Mouse (Mus musculus) neural tube, embryonic 11.5 days (tissue): ENCODE measurements around the gene Grk2. TPM values are rescaled to one million over a fixed set of nuclear protein-coding genes. Genes with fewer than 3 reads are reported as not detected.

Experiments used
- ATAC-seq: fragments of 200-750 bp; cut with Nextera tagmentation; 2 replicates; pipeline ENCODE4 v1.8.0; 2017; ENCODE audit warnings: moderate number of reproducible peaks, mild to moderate bottlenecking, moderate TSS enrichment, moderate library complexity; ENCODE audit not compliant: insufficient read depth, low FRiP score, low TSS enrichment
- DNase-seq: peaks from one replicate; pipeline ENCODE4 v3.0.0-alpha.2; 2015; ENCODE audit warnings: low spot score
- H3K27ac ChIP-seq: fragments of 300-500 bp; sonication (generic); 2 replicates; pipeline ENCODE4 v1.5.1; 2014; ENCODE audit warnings: low read depth, mild to moderate bottlenecking, low read length
- H3K27me3 ChIP-seq: fragments of 300-500 bp; sonication (generic); 2 replicates; pipeline ENCODE4 v1.6.1; 2014; ENCODE audit warnings: mild to moderate bottlenecking, low read length, mixed read lengths; ENCODE audit not compliant: control insufficient read depth, insufficient read depth
- H3K36me3 ChIP-seq: fragments of 300-500 bp; sonication (generic); 2 replicates; pipeline ENCODE4 v1.6.1; 2014; ENCODE audit warnings: mild to moderate bottlenecking, low read length, moderate library complexity, mixed read lengths; ENCODE audit not compliant: control insufficient read depth, insufficient read depth
- H3K4me1 ChIP-seq: fragments of 300-500 bp; sonication (generic); 2 replicates; pipeline ENCODE4 v1.6.1; 2014; ENCODE audit warnings: low read length, mixed read lengths; ENCODE audit not compliant: control insufficient read depth, insufficient read depth
- H3K4me2 ChIP-seq: fragments of 300-500 bp; sonication (generic); 2 replicates; pipeline ENCODE4 v1.6.1; 2014; ENCODE audit warnings: low read depth, mild to moderate bottlenecking, moderate library complexity
- H3K4me3 ChIP-seq: fragments of 300-500 bp; sonication (generic); 2 replicates; pipeline ENCODE4 v1.5.1; 2014; ENCODE audit warnings: low read depth, low read length
- H3K9ac ChIP-seq: fragments of 300-500 bp; sonication (generic); 2 replicates; pipeline ENCODE4 v1.6.1; 2014; ENCODE audit warnings: mild to moderate bottlenecking, low read length
- H3K9me3 ChIP-seq: fragments of 300-500 bp; sonication (generic); 2 replicates; pipeline ENCODE4 v1.6.1; 2016; ENCODE audit warnings: low read length; ENCODE audit not compliant: control insufficient read depth
- WGBS: fragments of 180-500 bp; shearing (Covaris S2); extraction: QIAGEN DNeasy Blood & Tissue Kit; methylation state at CpG from one replicate; pipeline ENCODE4 v1.1.7; 2014; 5-methylcytosine and 5-hydroxymethylcytosine counted together
- polyA plus RNA-seq: library from polyadenylated mRNA; unstranded; fragments of >200 nt; fragmentation: Nextera tagmentation; extraction: Ambion mirVana; gene quantifications from 2 replicates; pipeline ENCODE4 v1.2.1, GENCODE M21; 2014

The Grk2 gene
- polyA plus RNA-seq, 1 experiment from 2014 or later: 19.0 TPM

DNA sequence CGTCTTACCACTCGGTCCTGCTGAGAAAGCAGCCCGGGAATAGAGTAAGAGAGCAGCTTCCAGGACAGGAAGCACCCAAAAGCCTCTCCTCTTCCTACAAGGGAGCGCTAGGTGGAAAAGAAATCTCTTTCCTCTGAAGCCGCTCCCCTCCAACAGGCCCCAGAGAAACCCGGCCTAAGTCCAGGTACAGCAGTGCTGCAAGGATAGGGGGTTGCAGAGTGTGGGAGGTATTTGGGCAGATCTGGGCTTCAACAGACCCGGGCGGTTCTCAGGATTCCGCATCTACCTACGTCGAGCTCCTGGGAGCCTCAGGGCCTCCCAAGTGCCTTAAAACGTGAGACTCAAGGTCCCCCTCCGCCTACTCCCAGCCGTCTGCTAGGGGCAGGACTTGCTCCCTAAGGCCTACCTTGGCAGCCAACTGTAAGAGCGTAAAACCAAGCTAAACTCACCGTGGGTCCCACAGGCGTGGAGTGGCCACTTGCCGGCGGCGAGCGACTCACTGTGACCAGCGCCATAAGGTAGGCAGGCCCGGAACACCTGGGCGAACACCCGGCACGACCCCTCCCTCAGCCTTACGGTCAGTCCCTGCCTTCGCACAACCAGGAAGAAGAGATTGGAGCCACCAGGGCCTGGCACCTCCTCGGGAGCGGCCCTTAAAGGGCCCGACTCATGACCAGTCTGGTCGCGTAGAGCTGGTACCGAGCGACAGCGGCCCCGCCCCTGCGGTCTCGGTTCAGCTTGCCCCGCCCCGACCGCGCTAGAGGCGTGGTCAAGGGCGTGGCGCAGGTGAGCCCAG lies 37.3 kb downstream of the Grk2 start, which contains the start of gene Ssh3:
Gene Ssh3 (minus strand): TSS at position 615 of the 796 bp plus-strand sequence.
- WGBS: 6% methylated on average over 46 of the region's 46 CpGs
- Histone ChIP-seq H3K9ac (no peak within 1 kb of the TSS), H3K9me3 (no peaks in the 10 kb centered on the region), H3K4me1 (peaks cover 4% of the 10 kb centered on the region), H3K27ac (no peak within 1 kb of the TSS), H3K36me3 (no peaks in the 10 kb centered on the region), H3K4me3 (peak within 1 kb of the TSS; percentile 29), H3K4me2 (peak within 1 kb of the TSS; percentile 43), H3K27me3 (peaks cover 17% of the 10 kb centered on the region)
- ATAC-seq (no peak), DNase-seq (peak; percentile 27)

DNA sequence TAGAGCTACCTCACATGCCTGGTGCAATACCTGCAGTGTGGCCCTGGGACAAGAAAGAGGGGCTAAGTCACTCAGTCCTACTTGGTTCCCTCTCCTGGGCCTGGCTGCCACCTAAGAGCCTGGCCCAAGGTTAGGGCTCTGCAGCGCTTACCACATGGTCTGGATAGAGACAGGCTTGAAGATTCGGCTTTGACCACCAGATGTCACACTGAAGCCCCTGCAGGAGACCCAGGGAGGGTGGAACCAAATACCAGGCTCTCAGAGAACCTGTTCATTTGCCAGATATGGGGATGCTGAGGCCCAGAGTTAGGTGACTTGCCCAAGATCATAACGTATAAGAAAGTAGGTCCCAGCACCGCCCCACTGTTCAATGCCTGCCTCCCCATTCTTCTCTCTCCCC lies 40.1 kb downstream of the Grk2 start:
- peaks cover 17% of the 10 kb centered on the region for H3K27me3 ChIP-seq
- H3K36me3 ChIP-seq: no peaks in the 10 kb centered on the region
- H3K9me3 ChIP-seq: no peaks in the 10 kb centered on the region
- ATAC-seq (no peak), DNase-seq (no peak)
- no peak overlapping the region for H3K4me3 ChIP-seq
- H3K9ac ChIP-seq: no peak overlapping the region
- H3K4me2 ChIP-seq: no peak overlapping the region
- 63% methylated on average over 4 of the region's 4 CpGs for WGBS
- peaks cover 4% of the 10 kb centered on the region for H3K4me1 ChIP-seq
- no peak overlapping the region for H3K27ac ChIP-seq

DNA sequence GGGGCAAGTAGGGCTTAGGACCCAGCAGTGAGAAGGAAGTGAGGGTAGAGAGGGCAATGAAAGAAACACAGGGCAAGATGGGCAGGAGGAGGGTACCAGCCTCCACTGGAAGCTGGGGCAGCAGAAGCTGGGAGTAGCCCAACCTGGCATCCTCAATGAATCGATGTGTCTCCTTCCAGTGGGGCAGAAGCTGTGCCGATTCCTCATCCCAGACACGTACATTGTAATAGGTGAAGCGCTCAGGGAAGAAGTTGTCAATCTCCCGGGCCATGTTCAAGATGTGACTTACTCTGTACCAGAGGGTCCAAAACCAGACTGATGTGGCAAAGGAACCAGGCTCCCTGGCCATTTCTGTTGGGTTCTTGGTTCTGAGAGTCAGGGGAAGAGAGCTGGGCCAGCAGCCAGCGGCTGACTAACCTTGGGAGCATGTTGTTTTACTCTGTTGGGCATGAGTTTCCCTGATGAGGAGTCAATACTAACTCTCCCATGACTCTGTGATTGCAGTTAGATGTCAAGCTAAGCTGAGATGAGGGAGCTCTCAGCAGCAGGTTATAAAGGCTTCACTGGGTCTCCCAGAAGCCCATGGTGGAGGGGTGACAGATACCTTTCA lies 41.7 kb downstream of the Grk2 start:
- no peaks in the 10 kb centered on the region for H3K36me3 ChIP-seq
- H3K27me3 ChIP-seq: peaks cover 14% of the 10 kb centered on the region; the same call in 1 of the 2 replicates
- H3K4me3 ChIP-seq: no peak overlapping the region
- no peak for ATAC-seq
- no peak for DNase-seq
- no peaks in the 10 kb centered on the region for H3K9me3 ChIP-seq
- no peak overlapping the region for H3K27ac ChIP-seq
- 96% methylated on average over 6 of the region's 6 CpGs for WGBS
- H3K9ac ChIP-seq: no peak overlapping the region
- peaks cover 4% of the 10 kb centered on the region for H3K4me1 ChIP-seq
- H3K4me2 ChIP-seq: no peak overlapping the region

DNA sequence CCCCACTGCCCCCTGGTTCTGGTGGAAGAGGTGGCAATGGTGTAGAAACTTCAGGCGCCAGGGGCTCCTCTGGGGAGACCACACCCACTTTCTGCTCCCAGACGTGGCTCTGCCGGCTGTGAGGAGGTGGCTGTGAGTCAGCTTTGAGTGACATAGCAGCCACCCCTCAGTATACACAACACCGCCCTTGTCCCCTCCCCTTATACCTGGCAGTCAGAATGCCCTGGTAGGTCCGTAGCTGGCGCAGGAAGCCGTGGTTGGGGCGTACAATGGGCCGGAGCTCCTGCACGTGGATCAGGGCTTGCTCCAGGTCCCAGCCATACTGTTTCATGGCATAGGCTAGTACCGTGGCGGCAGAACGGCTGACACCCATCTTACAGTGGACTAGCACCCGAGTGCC lies 42.3 kb downstream of the Grk2 start:
- ATAC-seq (no peak), DNase-seq (no peak)
- no peak overlapping the region for H3K4me3 ChIP-seq
- 0 out of 2 replicates have a peak, but pooled peaks cover 9% of the 10 kb centered on the region for H3K27me3 ChIP-seq
- H3K36me3 ChIP-seq: no peaks in the 10 kb centered on the region
- no peaks in the 10 kb centered on the region for H3K4me1 ChIP-seq
- 70% methylated on average over 14 of the region's 14 CpGs for WGBS
- H3K27ac ChIP-seq: no peak overlapping the region
- no peak overlapping the region for H3K4me2 ChIP-seq
- H3K9ac ChIP-seq: no peak overlapping the region
- no peaks in the 10 kb centered on the region for H3K9me3 ChIP-seq

DNA sequence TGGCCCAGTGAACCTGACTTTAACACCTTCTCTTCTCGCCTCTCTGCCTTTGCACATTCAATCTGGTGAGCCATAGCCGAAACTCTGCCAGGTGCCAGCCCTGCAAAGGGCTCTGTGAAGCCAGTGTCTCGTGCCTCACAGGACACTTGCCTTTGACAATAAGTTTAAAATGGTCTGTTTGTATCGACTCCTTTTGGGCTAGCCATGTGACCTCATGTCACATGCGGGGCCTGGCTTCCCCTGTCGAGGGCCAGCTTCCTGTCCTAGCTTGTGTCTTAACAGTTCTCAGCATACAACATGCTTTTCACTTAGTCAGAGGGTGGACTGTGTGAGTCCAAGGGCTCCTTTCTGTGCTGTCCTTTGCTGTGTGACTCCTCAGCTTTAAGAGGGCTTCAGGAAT lies 43.3 kb downstream of the Grk2 start:
- no peak overlapping the region for H3K9ac ChIP-seq
- no peak overlapping the region for H3K27ac ChIP-seq
- no peak overlapping the region for H3K4me3 ChIP-seq
- H3K4me2 ChIP-seq: no peak overlapping the region
- no peaks in the 10 kb centered on the region for H3K9me3 ChIP-seq
- H3K4me1 ChIP-seq: no peaks in the 10 kb centered on the region
- 79% methylated on average over 6 of the region's 6 CpGs for WGBS
- no peaks in the 10 kb centered on the region for H3K36me3 ChIP-seq
- DNase-seq (no peak), ATAC-seq (no peak)
- 0 out of 2 replicates have a peak, but pooled peaks cover 1% of the 10 kb centered on the region for H3K27me3 ChIP-seq

DNA sequence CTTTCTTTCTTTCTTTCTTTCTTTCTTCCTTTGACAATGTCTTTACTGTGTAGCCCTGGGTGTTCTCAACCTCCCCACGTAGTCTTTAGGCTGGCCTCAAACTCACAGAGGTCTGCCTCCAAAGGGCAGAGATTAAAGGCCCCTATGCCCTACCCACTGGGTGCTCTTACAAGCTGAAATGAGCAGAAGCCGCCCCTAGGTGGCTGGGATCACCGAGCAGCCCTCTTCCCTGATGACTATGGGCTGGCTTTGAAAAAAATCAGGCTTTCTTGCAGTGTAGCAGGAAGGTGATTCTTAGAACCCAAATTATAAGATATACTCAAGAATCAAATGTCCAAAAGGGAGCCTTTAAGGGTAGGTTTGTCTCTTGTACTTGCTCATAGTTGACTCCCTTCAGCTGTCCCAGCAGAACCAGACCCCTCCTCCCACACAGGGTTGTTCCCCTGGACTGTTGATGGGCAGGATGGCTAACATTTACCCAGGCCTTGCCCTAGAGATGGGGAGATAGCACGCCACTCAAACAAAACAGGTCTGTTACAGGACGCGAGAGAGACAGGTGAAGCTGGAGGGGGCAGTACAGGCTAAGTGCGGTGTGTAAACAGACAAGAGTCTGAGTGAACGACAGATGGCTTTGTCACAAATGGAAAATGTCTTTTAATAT lies 44.9 kb downstream of the Grk2 start:
- WGBS: 67% methylated on average over 8 of the region's 8 CpGs
- ATAC-seq (no peak), DNase-seq (no peak)
- Histone ChIP-seq H3K9ac (no peak overlapping the region), H3K4me1 (no peaks in the 10 kb centered on the region), H3K4me2 (no peak overlapping the region), H3K4me3 (no peak overlapping the region), H3K27ac (no peak overlapping the region), H3K36me3 (no peaks in the 10 kb centered on the region), H3K27me3 (no peaks in the 10 kb centered on the region), H3K9me3 (no peaks in the 10 kb centered on the region)

DNA sequence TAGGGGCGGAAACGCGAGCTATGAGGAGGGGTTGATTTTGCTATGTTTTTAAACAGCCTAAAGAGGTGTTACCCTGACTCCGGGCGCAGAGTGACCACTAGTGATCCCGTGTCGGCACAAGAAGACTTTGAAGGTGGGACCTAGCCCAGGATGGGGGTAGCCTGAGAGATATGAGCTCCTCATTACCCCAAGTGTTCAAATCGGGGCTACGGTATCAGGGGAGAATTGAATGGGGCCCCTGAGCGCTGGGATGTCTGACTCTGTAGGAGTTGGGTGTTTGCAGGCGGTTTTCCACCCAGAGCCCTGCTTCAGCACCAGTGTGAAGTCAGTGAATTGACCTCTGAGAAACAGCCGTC lies 48.1 kb downstream of the Grk2 start:
- Histone ChIP-seq H3K9ac (peak overlapping the region; percentile 48), H3K4me2 (peak overlapping the region; percentile 84), H3K4me3 (peak overlapping the region; percentile 63), H3K27ac (no peak overlapping the region), H3K36me3 (no peaks in the 10 kb centered on the region), H3K27me3 (no peaks in the 10 kb centered on the region), H3K4me1 (no peaks in the 10 kb centered on the region), H3K9me3 (no peaks in the 10 kb centered on the region)
- 20% methylated on average over 12 of the region's 12 CpGs for WGBS
- ATAC-seq: peak; percentile 42; the same call in 1 of the 2 replicates
- no peak for DNase-seq

DNA sequence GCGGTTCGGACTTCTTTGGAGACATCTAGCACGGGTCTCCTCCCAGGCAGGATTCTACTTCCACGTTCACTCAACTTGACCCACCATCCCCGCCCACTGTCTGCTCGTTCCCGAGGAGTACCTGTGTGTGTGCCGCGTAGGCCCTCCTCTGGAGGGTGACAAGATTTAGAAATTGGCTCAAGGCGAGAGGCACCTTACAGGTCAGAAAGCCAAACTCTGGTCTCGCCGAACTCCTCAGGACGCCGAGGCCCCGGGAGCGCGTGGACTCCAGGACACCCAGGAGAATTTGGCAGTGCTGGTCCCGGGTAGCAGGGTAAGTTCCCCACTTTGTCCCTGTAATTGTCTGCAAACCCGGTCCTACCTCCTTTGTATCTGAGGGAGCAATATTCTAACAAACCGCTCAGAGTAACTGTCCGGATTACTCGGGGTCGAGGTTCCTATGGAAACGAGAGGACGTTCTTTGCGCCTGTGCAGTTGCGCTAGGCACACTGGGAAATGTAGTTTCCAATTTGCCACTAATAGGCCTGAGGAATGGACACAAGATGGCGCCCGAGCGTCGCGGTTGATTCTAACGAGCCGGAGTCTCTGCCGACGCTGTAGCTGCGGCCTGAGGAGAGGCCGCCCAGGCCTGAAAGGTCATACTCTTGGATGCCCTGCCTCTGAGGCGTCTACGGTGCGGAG lies 48.7 kb downstream of the Grk2 start:
- Histone ChIP-seq H3K36me3 (no peaks in the 10 kb centered on the region), H3K4me1 (no peaks in the 10 kb centered on the region), H3K9ac (peak overlapping the region; percentile 56), H3K27ac (no peak overlapping the region), H3K9me3 (no peaks in the 10 kb centered on the region), H3K27me3 (no peaks in the 10 kb centered on the region), H3K4me3 (peak overlapping the region; percentile 63), H3K4me2 (peak overlapping the region; percentile 84)
- DNase-seq (peak; percentile 94), ATAC-seq (peak; percentile 93)
- 2% methylated on average over 41 of the region's 41 CpGs for WGBS
